Comparison of ENCODE assay signal across 8 mouse cellular contexts in genomic region chr10:120751821-120752261, GRCm38 (mm10).
DNase-seq lines count a peak whose midpoint lies in the region.

No protein-coding gene starts in this region.

- WGBS in heart, embryonic 10.5 days = 36% methylated on average over 11 of the region's 11 CpGs
- WGBS in forebrain, embryonic 10.5 days = 78% methylated on average over 11 of the region's 11 CpGs

- no peaks in the 10 kb centered on the region for H3K9me3 ChIP-seq in heart, embryonic 10.5 days
- H3K9me3 ChIP-seq in forebrain, embryonic 10.5 days = peaks cover 11% of the 10 kb centered on the region; the same call in 1 of the 2 replicates

- no peaks in the 10 kb centered on the region for H3K27me3 ChIP-seq in heart, embryonic 10.5 days (ENCODE audit: insufficient read depth, poor library complexity, severe bottlenecking)
- H3K27me3 ChIP-seq in forebrain, embryonic 10.5 days (ENCODE audit: poor library complexity, severe bottlenecking) = 0 out of 2 replicates have a peak, but pooled peaks cover 3% of the 10 kb centered on the region

- H3K4me1 ChIP-seq in heart, embryonic 10.5 days = peaks cover 12% of the 10 kb centered on the region
- H3K4me1 ChIP-seq in forebrain, embryonic 10.5 days = peaks cover 12% of the 10 kb centered on the region

- no peaks in the 10 kb centered on the region for H3K36me3 ChIP-seq in heart, embryonic 10.5 days
- no peaks in the 10 kb centered on the region for H3K36me3 ChIP-seq in forebrain, embryonic 10.5 days (replicated peaks)

- peak overlapping the region; percentile 85 for H3K27ac ChIP-seq in heart, embryonic 10.5 days
- H3K27ac ChIP-seq in forebrain, embryonic 10.5 days = no peak overlapping the region

- DNase-seq in ovary, postnatal 36 days (ENCODE audit: low spot score) = peak; percentile 16
- no peak for DNase-seq in ovary, postnatal 14 days (ENCODE audit: low spot score)
- peak; percentile 93 for DNase-seq in heart, embryonic 10.5 days (ENCODE audit: low spot score)
- DNase-seq in kidney, postnatal 36 days = peak; percentile 33 to 39
- peak; percentile 6 for DNase-seq in skeletal muscle tissue, adult 2 months (ENCODE audit: low read depth, low spot score)
- DNase-seq in forebrain, embryonic 10.5 days (ENCODE audit: extremely low spot score, low spot score) = no peak
- DNase-seq in natural killer cell, adult 2 months (ENCODE audit: low spot score in 2 of 2) = no peak
- DNase-seq in right cerebral cortex, adult 18-20 months = no peak

- H3K4me3 ChIP-seq in heart, embryonic 10.5 days = no peak overlapping the region
- H3K4me3 ChIP-seq in forebrain, embryonic 10.5 days = no peak overlapping the region

Comparison
In these comparisons a context has a peak if more than half of its experiments do, and no peak if none do; other contexts are left out.
1. DNase-seq: peak in ovary, postnatal 36 days (single experiment), heart, embryonic 10.5 days (single experiment), kidney, postnatal 36 days (2 of 2) and skeletal muscle tissue, adult 2 months (single experiment); none in ovary, postnatal 14 days (single experiment), forebrain, embryonic 10.5 days (single experiment), natural killer cell, adult 2 months (0 of 2) and right cerebral cortex, adult 18-20 months (single experiment).